Mouse (Mus musculus) heart, postnatal 0 days (tissue): ENCODE measurements around the gene Lhcgr.

ENCODE experiments used
- CTCF ChIP-seq: IDR thresholded peaks from 2 replicates; pipeline ENCODE4 v1.5.1; 2016; ENCODE audit warnings: antibody characterized with exemption, control low read depth, low read depth
- EP300 ChIP-seq: IDR thresholded peaks from 2 replicates; pipeline ENCODE4 v1.6.1; 2016; ENCODE audit warnings: antibody characterized with exemption, low read depth

GRCm38 (mm10) chr17:88766857-88767256 is 24.9 kb downstream of the Lhcgr start:
- TF ChIP-seq EP300 (no peak), CTCF (no peak)
